Mouse (Mus musculus) C2C12 (cell line): ENCODE measurements around the gene Icam5.

Experiments used
- CEBPB ChIP-seq: IDR thresholded peaks from one replicate; pipeline ENCODE4 v1.6.1; 2011; ENCODE audit warnings: low read depth, mild to moderate bottlenecking, control low read depth, moderate library complexity
- CTCF ChIP-seq: IDR thresholded peaks from one replicate; pipeline ENCODE4 v1.5.1; 2011; ENCODE audit not compliant: control insufficient read depth, insufficient read depth, insufficient read length
- FOSL1 ChIP-seq: IDR thresholded peaks from one replicate; pipeline ENCODE4 v1.8.0; 2011; ENCODE audit warnings: mild to moderate bottlenecking, low read length; ENCODE audit not compliant: poor library complexity, insufficient read depth, severe bottlenecking
- MYOD1 ChIP-seq: IDR thresholded peaks from one replicate; pipeline ENCODE4 v1.6.1; 2011; ENCODE audit warnings: low read depth; ENCODE audit not compliant: control insufficient read depth, insufficient read length
- USF1 ChIP-seq: IDR thresholded peaks from one replicate; pipeline ENCODE4 v1.6.1; 2011; ENCODE audit warnings: low read depth, mild to moderate bottlenecking, control low read depth, moderate library complexity

GRCm38 (mm10) chr9:21062928-21063327 is 31.1 kb downstream of the Icam5 start:
- no peak for TF ChIP-seq CTCF
- TF ChIP-seq USF1: no peak
- no peak for TF ChIP-seq CEBPB
- TF ChIP-seq FOSL1: no peak
- TF ChIP-seq MYOD1: no peak
